Mouse (Mus musculus) forebrain, postnatal 0 days (tissue): Measurements from ENCODE around the gene Zfp950. TPM values are rescaled to one million over a fixed set of nuclear protein-coding genes. Genes with fewer than 3 reads are reported as not detected.

ENCODE experiments used
- ATAC-seq: fragments of 200-750 bp; cut with Nextera tagmentation; 2 replicates; pipeline ENCODE4 v1.8.0; 2017; ENCODE audit warnings: mild to moderate bottlenecking, moderate library complexity
- DNase-seq: peaks from one replicate; pipeline ENCODE4 v3.0.0-alpha.2; 2015
- H3K27ac ChIP-seq: fragments of 300-500 bp; sonication (generic); 2 replicates; pipeline ENCODE4 v1.5.1; 2014; ENCODE audit warnings: low read depth, mild to moderate bottlenecking, antibody characterized with exemption, low read length, moderate library complexity, mixed read lengths
- H3K27me3 ChIP-seq: fragments of 300-500 bp; sonication (generic); 2 replicates; pipeline ENCODE4 v1.6.1; 2014; ENCODE audit warnings: mild to moderate bottlenecking, low read length, mixed read lengths; ENCODE audit not compliant: insufficient read depth
- H3K36me3 ChIP-seq: fragments of 300-500 bp; sonication (generic); 2 replicates; pipeline ENCODE4 v1.6.1; 2014; ENCODE audit warnings: mild to moderate bottlenecking, moderate library complexity; ENCODE audit not compliant: insufficient read depth
- H3K4me1 ChIP-seq: fragments of 300-500 bp; sonication (generic); 2 replicates; pipeline ENCODE4 v1.6.1; 2014; ENCODE audit warnings: antibody characterized with exemption; ENCODE audit not compliant: insufficient read depth
- H3K4me2 ChIP-seq: fragments of 300-500 bp; sonication (generic); 2 replicates; pipeline ENCODE4 v1.6.1; 2014; ENCODE audit warnings: low read depth, mild to moderate bottlenecking, moderate library complexity
- H3K4me3 ChIP-seq: fragments of 300-500 bp; sonication (generic); 2 replicates; pipeline ENCODE4 v1.5.1; 2014; ENCODE audit warnings: low read depth, low read length, mixed read lengths
- H3K9ac ChIP-seq: fragments of 300-500 bp; sonication (generic); 2 replicates; pipeline ENCODE4 v1.6.1; 2014; ENCODE audit warnings: mild to moderate bottlenecking
- H3K9me3 ChIP-seq: fragments of 300-500 bp; sonication (generic); 2 replicates; pipeline ENCODE4 v1.6.1; 2016; ENCODE audit warnings: low read length
- CTCF ChIP-seq: sonication (generic); IDR thresholded peaks from 2 replicates; pipeline ENCODE4 v1.5.1; 2016; ENCODE audit warnings: antibody characterized with exemption, control low read depth, low read depth
- WGBS: fragments of 180-500 bp; shearing (Covaris S2); extraction: QIAGEN DNeasy Blood & Tissue Kit; methylation state at CpG from one replicate; pipeline ENCODE4 v1.1.7; 2014; 5-methylcytosine and 5-hydroxymethylcytosine counted together
- polyA plus RNA-seq: library from polyadenylated mRNA; unstranded; fragments of >200 nt; fragmentation: Nextera tagmentation; extraction: Ambion mirVana; gene quantifications from 2 replicates; pipeline ENCODE4 v1.2.1, GENCODE M21; 2015
- total RNA-seq: library from RNA; depleted of rRNA; stranded (reverse); fragments of >200 nt; gene quantifications from 2 replicates; pipeline ENCODE4 v1.2.3, GENCODE M21; 2014

The Zfp950 gene
- total and polyA plus RNA-seq, 2 experiments from 2014 or later = 18.9 to 41.9 TPM

DNA sequence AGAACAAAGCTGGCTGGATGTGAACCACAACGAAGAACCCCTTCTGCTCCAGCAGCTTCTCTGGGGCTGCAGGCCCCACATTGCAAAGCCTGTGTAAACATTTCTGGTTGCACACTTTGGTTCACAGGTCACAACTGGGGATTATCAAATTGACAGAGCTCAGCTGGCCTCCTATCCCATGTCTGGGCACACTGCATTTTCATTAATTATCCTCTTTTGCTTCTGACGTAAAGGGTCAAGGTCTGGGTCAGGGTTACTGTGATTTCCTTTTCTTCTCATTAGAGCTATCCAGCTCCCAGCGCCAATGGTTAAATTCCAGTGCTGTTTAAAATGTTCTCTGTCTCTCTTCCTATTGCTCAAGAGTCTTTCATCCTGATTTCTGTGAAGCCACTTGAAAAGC, 83.1 kb downstream of the Zfp950 start:
- no peak for TF ChIP-seq CTCF
- ATAC-seq (no peak), DNase-seq (no peak)
- Histone ChIP-seq H3K9ac (no peak overlapping the region), H3K27ac (no peak overlapping the region), H3K27me3 (no peaks in the 10 kb centered on the region), H3K4me2 (no peak overlapping the region), H3K36me3 (no peaks in the 10 kb centered on the region), H3K9me3 (no peaks in the 10 kb centered on the region), H3K4me3 (no peak overlapping the region), H3K4me1 (no peaks in the 10 kb centered on the region)
- 55% methylated on average over 3 of the region's 3 CpGs for WGBS

DNA sequence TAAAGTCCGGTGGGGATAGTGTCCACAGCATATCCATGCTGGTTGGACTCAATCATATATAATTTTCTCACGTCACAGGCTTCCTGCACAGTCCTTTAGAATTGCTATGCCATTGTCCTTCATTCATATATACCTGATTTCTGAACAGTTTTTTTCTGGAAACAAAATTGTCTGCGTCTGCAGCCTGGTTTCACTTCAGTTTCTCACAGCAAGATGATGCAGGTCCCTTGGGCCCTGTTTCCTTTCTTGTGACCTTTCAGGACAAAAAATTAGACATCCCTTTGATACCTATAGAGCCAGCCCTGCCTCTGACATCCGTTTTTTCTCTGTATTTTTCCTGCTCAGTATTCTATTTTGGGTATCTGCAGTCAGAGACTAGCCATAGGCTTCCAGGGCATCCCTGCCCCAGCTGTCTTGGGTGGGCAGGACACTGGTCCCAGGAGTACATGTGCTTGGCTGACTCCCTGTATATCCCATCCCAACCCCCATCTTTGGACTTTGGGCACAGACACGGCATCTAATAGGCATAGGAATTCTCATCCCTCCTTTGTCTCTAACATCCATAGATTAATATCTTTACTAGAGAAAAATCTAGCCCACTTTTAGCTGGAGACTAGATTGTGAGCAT, 83.7 kb downstream of the Zfp950 start:
- Histone ChIP-seq H3K4me1 (no peaks in the 10 kb centered on the region), H3K9me3 (no peaks in the 10 kb centered on the region), H3K27me3 (no peaks in the 10 kb centered on the region), H3K9ac (no peak overlapping the region), H3K4me2 (no peak overlapping the region), H3K27ac (no peak overlapping the region), H3K4me3 (no peak overlapping the region), H3K36me3 (no peaks in the 10 kb centered on the region)
- 76% methylated on average over 5 of the region's 5 CpGs for WGBS
- ATAC-seq = no peak
- no peak for DNase-seq
- TF ChIP-seq CTCF = no peak

GRCm38 (mm10) chr19:61052786-61053185, 87.9 kb downstream of the Zfp950 start:
- H3K4me2 ChIP-seq = no peak overlapping the region
- no peak overlapping the region for H3K27ac ChIP-seq
- no peak overlapping the region for H3K9ac ChIP-seq
- no peaks in the 10 kb centered on the region for H3K9me3 ChIP-seq
- H3K4me3 ChIP-seq = no peak overlapping the region
- TF ChIP-seq CTCF = no peak
- H3K27me3 ChIP-seq = no peaks in the 10 kb centered on the region
- H3K4me1 ChIP-seq = no peaks in the 10 kb centered on the region; the same call in 1 of the 2 replicates
- H3K36me3 ChIP-seq = no peaks in the 10 kb centered on the region
- DNase-seq (no peak), ATAC-seq (no peak)

GRCm38 (mm10) chr19:61052008-61052407, 88.6 kb downstream of the Zfp950 start:
- H3K4me3 ChIP-seq = no peak overlapping the region
- no peak overlapping the region for H3K4me2 ChIP-seq
- H3K9me3 ChIP-seq = no peaks in the 10 kb centered on the region
- H3K27ac ChIP-seq = no peak overlapping the region
- H3K36me3 ChIP-seq = no peaks in the 10 kb centered on the region
- H3K4me1 ChIP-seq = no peaks in the 10 kb centered on the region; the same call in 1 of the 2 replicates
- no peaks in the 10 kb centered on the region for H3K27me3 ChIP-seq
- no peak for TF ChIP-seq CTCF
- DNase-seq (no peak), ATAC-seq (no peak)
- no peak overlapping the region for H3K9ac ChIP-seq

- Histone ChIP-seq H3K4me1 (no peaks in the 10 kb centered on the region; the same call in 1 of the 2 replicates), H3K4me2 (no peak overlapping the region), H3K9me3 (no peaks in the 10 kb centered on the region), H3K36me3 (no peaks in the 10 kb centered on the region), H3K4me3 (no peak overlapping the region), H3K9ac (no peak overlapping the region), H3K27ac (no peak overlapping the region), H3K27me3 (no peaks in the 10 kb centered on the region)
- TF ChIP-seq CTCF = no peak
- ATAC-seq = no peak
- 96% methylated on average over 1 of the region's 1 CpGs for WGBS
- DNase-seq = no peak
These were observed 89.5 kb downstream of the Zfp950 start for GRCm38 (mm10) chr19:61051151-61051550.

- H3K9ac ChIP-seq = no peak overlapping the region
- no peaks in the 10 kb centered on the region for H3K9me3 ChIP-seq
- no peak for DNase-seq
- H3K27ac ChIP-seq = no peak overlapping the region
- TF ChIP-seq CTCF = no peak
- ATAC-seq = no peak
- no peaks in the 10 kb centered on the region for H3K36me3 ChIP-seq
- no peak overlapping the region for H3K4me3 ChIP-seq
- no peaks in the 10 kb centered on the region for H3K27me3 ChIP-seq
- WGBS = 70% methylated on average over 1 of the region's 1 CpGs
- H3K4me2 ChIP-seq = no peak overlapping the region
- no peaks in the 10 kb centered on the region; the same call in 1 of the 2 replicates for H3K4me1 ChIP-seq
These were observed 91.2 kb downstream of the Zfp950 start for GRCm38 (mm10) chr19:61049413-61049812.

DNA sequence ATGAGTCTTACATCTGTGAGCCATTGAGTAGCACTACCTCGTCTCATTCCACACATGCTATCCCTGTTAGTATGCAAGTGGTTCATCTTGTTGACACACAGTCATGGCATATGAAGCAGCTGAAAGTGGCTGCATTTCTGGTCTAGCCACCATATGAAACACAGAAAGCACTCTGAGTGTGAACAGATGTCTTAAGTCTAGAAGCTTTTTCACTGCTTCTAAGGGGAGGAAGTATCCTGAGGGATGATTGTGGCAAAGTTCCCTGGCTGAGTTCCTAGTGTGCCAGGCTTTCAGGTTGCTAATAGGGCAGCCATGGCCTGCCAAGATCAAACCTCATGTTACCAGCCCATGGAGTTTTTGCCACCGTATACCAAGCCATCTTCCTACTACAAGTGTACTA, 92.0 kb downstream of the Zfp950 start:
- no peak overlapping the region for H3K9ac ChIP-seq
- DNase-seq = peak; percentile 2
- no peak for TF ChIP-seq CTCF
- no peaks in the 10 kb centered on the region for H3K36me3 ChIP-seq
- peak; percentile 66 for ATAC-seq
- WGBS = 51% methylated on average over 2 of the region's 2 CpGs
- H3K4me1 ChIP-seq = no peaks in the 10 kb centered on the region; the same call in 1 of the 2 replicates
- H3K9me3 ChIP-seq = no peaks in the 10 kb centered on the region
- H3K27me3 ChIP-seq = no peaks in the 10 kb centered on the region
- H3K27ac ChIP-seq = no peak overlapping the region
- no peak overlapping the region for H3K4me3 ChIP-seq
- H3K4me2 ChIP-seq = no peak overlapping the region
